Mouse (Mus musculus): Measurements from ENCODE around the gene Cgnl1.

Gene Cgnl1

DNA sequence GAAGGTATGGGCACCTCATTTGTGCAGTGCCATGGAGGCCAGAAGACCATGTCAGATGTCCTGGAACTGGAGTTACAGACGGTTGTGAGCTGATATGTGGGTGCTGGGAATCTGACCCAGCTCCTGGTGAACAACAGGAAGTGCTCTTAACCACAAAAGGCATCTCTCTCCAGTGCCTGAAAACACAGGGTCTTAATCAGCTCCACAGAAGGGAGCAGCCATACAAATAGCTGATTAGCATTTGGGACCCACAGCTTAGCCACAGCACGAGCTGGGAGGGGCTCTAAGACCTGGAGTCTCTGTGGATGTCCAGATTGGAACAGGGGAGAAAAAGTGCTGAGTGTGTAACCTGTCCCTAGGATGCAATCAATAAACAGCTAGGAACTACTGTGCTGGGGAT is 4.5 kb downstream of the Cgnl1 start:
- no peak for DNase-seq (ENCODE audit: low spot score)

GRCm38 (mm10) chr9:71766306-71766705 is 5.1 kb downstream of the Cgnl1 start:
- DNase-seq (ENCODE audit: low spot score), result no peak

- no peak for DNase-seq (ENCODE audit: low spot score)
Observed at GRCm38 (mm10) chr9:71764551-71764950, 6.9 kb downstream of the Cgnl1 start.

GRCm38 (mm10) chr9:71763273-71763672 is 8.1 kb downstream of the Cgnl1 start:
- DNase-seq (ENCODE audit: low spot score), result no peak

DNA sequence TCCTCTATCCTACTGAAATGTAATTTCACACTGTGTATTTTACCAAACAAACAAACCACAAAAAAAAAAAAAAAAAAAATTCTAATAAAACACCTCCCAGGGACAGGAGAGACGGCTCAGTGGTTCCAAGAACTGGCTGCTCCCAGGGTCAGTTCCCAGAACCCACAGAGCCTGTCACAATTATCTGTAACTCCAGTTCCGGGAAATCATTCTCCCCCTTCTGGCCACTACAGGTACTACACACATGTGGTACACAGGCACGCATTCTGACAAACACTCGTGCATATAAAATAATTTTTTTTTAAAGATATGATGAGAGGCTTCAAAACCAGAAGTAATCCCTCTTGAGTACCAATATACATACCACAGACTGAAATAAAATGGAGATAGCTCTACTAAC is 9.7 kb downstream of the Cgnl1 start:
- DNase-seq (ENCODE audit: low spot score), result no peak

- DNase-seq (ENCODE audit: low spot score), result peak; percentile 58
Observed at GRCm38 (mm10) chr9:71760518-71761141, 10.8 kb downstream of the Cgnl1 start.

DNA sequence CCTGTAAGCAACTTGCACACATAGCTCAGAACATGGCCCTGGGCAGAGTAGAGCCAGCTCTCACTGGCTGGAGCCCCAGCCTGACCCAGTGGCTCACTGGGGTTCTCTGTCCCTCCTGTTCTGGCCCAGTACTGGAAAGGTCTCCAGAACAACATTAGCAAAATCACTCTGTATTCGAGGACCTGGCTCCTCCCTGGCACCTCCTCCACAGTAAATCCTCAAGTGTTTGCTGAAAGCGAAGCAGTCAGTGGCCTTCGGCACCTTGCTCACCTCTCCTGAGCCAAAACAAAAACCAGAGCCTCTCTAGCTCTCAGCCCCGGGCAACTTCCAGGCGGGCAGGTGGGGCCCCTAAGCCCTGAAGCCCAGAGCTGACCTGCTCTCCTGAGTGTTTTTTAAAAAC is 11.5 kb downstream of the Cgnl1 start:
- no peak for DNase-seq (ENCODE audit: low spot score)

- DNase-seq (ENCODE audit: low spot score), result no peak
Observed at GRCm38 (mm10) chr9:71757386-71757785, 14.0 kb downstream of the Cgnl1 start.

DNA sequence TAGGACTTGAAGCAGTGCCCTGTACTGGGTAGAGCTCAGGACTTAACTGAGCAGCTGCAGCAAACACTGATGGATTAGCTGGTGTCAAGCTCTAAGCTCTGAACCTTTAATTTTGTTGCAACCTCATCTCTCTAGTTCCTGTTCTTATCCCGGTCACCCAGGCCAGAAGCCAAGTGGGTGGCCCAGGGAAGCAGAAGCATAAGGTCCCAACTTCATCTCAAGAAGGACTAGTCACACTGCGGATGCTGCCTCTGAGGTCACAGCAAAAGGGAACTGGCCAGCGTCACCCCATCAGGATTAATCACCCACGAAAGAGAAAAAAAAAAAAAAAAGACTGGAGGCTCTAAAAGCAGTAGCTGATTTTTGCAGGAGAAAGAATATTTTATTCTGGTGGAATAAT is 14.5 kb downstream of the Cgnl1 start:
- DNase-seq (ENCODE audit: low spot score), result no peak

DNA sequence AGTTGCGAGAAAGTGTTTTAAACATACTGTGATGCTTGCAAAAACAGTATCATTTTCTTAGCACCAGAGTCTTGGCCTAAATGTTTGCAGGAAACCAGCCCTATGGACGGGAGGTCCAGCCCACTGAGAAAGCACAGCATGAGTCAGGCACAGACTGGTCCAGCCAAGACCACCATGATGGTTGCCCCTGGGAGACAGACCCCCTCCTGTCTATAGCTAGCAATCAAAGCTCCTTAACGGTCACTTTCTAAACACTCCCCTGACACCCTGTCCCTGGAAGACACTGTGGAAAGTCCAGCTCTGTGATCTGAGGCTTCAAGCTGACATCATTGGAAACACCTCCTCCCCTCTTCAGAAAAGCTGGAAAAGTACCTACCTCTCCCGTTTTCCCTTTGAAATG is 17.4 kb downstream of the Cgnl1 start:
- no peak for DNase-seq (ENCODE audit: low spot score)

DNA sequence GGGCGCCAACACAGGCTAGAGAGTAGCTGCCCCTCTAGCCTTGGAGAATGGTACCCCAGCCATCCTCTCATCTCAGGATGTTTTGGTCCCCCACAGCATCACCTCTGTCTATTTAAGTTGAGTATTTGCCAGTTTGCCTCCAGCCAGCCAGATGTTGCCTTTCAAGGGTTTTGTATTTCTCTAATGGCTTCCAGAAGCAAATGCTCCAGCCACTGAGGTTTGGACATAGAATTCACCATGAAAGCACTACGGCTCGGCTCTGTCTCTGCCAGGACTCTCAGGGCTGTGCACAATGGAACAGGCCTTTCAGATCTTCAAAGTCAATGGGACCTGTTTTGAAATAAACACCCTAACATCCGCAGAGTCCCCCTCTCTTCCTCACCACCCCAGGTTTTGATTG is 17.9 kb downstream of the Cgnl1 start:
- no peak for DNase-seq (ENCODE audit: low spot score)

GRCm38 (mm10) chr9:71753117-71753516 is 18.3 kb downstream of the Cgnl1 start:
- DNase-seq (ENCODE audit: low spot score), result no peak

DNA sequence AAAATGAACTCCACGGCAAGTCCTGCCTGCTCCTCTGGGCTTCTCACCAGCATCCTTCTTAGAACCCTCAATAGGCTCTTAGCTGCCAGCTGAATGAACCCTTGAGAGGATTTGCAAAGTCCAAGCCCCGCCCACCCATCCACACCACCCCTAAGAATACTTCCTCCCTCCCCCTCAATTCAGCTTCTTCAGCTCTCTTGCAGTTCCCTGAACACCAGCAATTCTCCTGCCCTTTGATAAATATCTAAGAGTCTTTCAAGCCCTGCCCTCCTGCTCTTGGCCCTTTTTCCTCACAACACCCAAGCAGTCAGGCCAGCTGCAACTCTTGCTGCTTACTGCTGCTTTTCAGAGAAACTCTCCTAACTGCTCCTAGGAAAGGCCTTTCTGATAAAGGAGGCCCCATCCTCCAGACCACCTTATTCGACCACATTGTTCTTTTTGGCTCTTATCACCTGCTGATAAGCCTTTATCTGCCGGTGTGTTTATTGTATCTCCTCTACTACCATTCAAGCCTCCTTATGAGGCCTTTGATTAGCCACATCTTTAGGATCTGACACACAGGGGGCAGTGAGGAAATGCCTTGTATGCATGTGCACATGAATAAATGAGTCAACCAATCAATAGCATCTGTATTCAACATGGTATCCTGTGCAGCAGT is 21.3 kb downstream of the Cgnl1 start:
- DNase-seq (ENCODE audit: low spot score), result peak; percentile 71

- no peak for DNase-seq (ENCODE audit: low spot score)
Observed at GRCm38 (mm10) chr9:71746405-71746804, 25.0 kb downstream of the Cgnl1 start.

GRCm38 (mm10) chr9:71738081-71738930 is 33.1 kb downstream of the Cgnl1 start:
- DNase-seq (ENCODE audit: low spot score), result no peak

- DNase-seq (ENCODE audit: low spot score), result no peak
Observed at GRCm38 (mm10) chr9:71737257-71738023, 34.0 kb downstream of the Cgnl1 start.

- DNase-seq (ENCODE audit: low spot score), result no peak
Observed at GRCm38 (mm10) chr9:71735886-71736285, 35.5 kb downstream of the Cgnl1 start.

DNA sequence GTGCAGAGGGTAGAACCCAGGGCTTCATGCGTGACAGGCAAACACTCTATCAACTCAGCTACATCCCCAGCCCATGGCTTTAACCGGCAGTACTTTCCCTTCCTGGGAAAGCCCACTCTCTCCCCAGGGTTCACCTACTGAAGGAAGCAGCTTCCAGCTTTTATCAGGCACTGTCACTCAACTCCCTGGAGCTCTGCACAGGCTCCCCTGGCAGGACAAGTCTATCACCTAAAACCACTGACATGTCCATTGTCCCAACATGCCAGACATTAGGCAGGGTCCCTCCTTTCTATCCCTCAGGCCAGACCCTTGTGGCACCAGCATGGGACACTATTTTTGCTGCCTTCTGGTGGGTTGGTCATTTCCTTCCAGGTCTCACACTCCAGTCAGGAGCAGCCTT is 37.8 kb downstream of the Cgnl1 start:
- no peak for DNase-seq (ENCODE audit: low spot score)

DNA sequence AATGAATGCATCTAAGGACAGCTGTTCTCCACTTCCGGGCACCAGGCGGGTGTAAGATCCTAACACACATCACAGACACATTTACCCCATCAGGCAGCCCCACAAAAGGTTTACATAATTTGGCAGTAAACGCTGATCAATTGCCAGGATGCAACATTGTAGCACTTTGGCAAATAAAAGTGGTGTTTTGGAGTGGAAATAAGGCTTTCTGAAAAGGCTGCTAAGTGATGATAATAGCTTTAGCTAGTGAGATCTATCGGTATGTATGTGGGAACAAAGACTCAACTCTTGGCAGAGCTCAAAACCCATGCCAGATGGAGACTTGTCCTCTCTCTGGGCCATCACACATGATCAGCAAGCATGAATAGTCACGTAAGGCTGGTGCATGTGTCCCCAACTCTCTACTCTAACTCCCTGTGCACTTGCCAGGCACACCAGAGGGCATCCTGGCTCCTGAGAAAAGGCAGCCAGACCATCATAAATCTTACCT is 42.5 kb downstream of the Cgnl1 start:
- DNase-seq (ENCODE audit: low spot score), result no peak

GRCm38 (mm10) chr9:71727233-71727632 is 44.2 kb downstream of the Cgnl1 start:
- DNase-seq (ENCODE audit: low spot score), result no peak

- no peak for DNase-seq (ENCODE audit: low spot score)
Observed at GRCm38 (mm10) chr9:71726121-71726520, 45.3 kb downstream of the Cgnl1 start.

- no peak for DNase-seq (ENCODE audit: low spot score)
Observed at GRCm38 (mm10) chr9:71722366-71722765, 49.0 kb downstream of the Cgnl1 start.
